Mouse (Mus musculus) ovary, postnatal 14 days (tissue): ENCODE data around the gene Zkscan7.
"Not testable (repeated sequence)": the region's sequence is repeated elsewhere in the genome, so short reads cannot be mapped to it uniquely, and the experiment has no call there.

Experiments used
- DNase-seq: peaks from one replicate; pipeline ENCODE4 v3.0.0; 2022; ENCODE audit warnings: low spot score

Gene Zkscan7

DNA sequence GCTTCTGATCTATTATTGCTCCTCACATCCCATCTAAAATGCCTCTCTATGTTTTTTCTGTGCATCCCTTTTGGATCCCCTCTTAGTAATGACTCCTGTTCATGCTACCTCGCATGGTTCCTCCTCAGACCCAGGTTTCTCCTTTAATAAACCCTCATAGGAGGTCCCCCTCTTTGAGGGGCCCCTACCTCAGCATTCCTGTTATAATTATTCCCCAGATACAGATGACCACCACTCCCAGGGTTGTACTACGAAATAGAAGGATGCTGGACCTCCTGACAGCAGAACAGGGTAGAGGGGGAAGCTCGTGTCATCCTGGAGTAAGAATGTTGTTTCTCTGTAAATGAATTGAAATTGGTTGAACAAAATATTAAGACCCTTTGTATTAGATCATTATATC, at the start of gene Zkscan7:
Gene Zkscan7, plus strand, starts transcription at position 301 of the 400 bp plus-strand sequence.
- DNase-seq, result no peak

DNA sequence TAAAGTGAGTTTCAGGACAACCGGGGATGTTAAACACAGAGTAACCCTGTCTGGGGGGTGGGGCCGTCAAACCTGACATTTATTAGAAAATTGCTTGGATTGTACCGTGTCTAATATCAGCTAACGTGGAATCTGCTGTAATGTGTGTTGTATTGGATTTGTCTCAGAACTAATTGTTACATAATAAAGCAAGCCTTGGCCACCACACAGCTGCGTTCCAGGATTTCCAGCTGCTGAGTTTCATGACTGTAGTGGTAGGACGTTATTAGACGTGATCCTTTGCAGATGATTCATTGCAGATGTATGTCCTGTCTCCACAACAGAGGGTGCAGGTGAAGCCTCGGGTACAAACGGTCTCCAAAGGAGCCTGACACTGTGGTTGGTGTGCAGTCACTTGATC, 49.4 kb upstream of the Zkscan7 start:
- DNase-seq, result no peak

DNA sequence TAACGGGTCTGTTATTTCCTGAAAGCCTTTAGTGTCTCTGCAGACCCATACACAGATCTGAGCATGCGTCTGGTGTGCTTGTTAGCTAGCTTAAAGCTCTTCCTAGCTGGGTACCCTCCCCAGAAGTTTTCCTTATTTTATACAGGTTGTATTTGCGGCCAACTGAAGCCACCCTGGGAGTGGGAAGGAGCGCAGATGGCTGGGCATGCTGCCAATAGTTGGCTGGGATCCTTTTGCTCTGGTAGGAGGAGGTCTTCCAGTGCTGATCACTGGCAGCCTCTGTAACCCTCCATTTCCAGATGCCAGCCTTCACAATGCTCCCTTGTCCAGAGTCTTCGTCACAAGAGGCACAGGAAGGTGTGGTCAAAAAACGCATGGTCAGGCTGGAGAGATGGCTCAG, 48.7 kb upstream of the Zkscan7 start:
- DNase-seq, result peak; percentile 22

DNA sequence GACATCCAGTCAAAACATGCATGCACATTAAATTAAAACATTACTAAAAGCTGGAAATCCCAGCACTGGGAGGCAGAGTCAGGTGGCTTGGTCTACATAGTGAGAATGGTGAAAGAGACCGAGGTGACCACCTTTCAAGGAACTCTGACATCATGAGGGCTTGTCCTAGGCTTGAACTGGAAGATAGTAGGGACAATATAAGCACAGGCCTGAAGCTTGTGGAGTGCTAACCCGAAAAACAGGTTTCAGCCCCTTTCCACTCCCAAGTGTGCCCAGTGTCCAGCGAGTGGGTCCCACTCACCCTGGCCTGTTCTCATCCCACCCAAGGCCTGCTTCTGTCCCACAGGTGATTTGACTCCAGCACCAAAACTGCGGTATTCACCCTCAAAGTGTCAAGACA, 48.3 kb upstream of the Zkscan7 start:
- DNase-seq, result no peak

DNA sequence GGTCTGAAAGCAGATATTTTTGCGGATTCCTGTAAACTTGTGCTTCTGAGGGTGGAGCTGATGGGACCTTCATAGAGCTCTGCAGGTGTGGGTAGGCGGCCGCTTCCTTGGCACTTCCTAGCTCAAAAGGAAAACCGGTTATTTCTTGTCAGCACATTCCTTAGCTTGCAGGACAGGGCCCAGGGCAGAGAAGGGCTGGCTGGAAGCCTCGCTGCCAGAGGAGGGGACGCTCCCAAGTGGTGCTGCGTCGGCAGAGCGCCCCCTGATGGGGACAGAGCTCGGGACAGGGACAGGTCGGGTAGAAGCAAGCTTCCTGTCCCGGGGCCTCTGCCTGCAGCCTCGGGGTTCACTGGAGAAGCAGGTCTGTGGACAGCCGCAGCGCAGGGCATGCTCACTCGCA, 47.8 kb upstream of the Zkscan7 start:
- DNase-seq, result peak; percentile 43

DNA sequence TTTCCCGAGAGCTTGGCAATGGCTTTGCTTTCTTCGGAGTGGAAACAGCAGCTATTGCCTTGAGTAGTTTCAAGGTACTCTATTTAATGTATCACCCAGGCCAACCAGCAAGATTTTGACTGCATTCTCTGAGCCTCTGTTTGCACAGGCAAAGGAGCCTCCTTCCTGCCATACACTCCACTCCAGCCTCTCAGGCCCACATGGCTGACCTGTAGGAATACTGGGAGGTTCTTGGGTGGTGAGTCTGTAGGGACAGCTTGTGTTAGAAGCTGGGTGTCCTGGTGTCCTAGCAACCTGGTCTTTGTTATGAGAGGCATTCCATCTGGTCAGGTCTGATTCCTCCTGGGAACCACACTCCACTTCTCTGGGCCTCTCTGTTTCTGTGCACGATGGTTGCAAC, 41.7 kb upstream of the Zkscan7 start, which contains the start of gene Gm35549:
Gene Gm35549, minus strand, starts transcription at position 276 of the 400 bp plus-strand sequence.
- DNase-seq, result no peak

DNA sequence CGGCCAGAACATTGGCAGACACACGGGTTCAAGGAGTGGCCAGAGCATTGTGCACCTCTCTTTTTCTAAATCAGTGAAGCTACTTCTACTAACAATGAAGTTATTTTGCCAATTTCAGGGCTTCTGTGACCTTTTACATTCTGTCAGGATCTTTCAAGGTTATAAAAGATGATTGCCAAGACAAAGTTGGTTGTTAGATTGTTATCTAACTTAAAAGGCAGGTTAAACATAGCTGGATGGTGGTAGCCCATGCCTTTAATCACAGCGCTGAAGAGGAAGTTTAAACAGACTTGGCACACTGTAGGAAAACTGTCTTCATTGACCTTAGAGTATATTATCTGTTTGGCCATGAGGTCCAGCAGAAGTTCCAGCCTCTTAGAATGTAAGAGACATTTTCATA, 39.9 kb upstream of the Zkscan7 start:
- DNase-seq, result no peak

DNA sequence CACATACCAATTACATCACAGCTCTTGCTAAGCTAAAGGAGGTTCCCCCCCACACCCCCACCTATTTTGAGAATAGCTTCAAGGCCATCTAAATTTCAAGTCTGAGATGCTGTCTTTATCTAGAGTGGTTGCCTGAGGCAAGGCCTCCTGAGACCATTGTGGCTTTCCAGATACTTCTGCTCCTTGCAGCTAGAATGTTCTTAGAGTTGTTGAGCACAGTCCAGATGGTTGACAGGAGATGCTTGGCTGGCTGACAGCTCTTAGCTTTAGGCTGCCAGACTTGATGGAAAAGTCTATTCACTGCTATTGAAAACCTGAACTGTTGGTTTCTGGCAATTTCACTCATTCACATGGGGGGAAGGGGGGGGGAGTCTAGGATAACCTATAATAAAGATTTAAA, 39.3 kb upstream of the Zkscan7 start:
- no peak for DNase-seq

DNA sequence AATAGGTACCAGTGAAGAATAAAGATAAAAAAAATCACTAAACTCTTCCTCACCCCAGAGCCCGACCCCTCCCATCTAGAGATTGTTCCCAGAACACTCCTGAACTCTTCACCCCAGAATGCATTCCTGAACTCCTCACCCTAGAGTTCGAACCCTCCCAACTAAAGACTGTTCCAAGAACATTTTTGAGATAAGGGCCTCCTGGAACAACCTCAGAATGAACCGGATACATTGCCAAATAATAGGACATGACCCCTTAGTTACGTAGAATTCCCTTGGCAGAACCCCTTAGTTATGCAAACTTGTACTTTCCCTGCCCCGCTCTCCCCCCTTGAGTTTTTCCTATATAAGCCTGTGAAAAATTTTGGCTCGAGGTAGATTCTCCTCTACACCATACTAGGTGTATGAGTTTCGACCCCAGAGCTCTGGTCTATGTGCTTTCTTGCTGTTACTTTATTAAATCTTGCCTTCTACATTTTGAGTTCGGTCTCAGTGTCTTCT, 37.6 kb upstream of the Zkscan7 start:
- not testable (repeated sequence) for DNase-seq

DNA sequence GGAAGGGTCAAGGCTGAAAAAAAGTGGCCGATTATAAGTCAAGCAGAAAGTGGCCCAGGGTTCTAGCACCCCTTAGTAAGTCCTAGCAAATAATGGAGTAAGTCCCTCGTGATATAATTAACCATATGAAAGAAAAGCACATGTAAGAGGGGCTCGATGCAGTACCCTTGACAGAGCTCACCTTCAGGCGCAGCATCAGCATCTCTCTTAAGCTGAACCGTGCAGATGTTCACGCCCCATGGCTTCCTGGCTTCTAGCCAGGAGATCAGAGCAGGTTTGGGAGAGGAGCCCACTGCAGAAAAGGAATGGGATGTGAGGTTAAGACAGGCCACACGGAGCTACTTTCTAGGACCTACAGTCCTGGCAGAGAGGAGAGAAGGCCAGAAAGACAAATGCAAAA, 31.0 kb upstream of the Zkscan7 start:
- DNase-seq, result no peak

DNA sequence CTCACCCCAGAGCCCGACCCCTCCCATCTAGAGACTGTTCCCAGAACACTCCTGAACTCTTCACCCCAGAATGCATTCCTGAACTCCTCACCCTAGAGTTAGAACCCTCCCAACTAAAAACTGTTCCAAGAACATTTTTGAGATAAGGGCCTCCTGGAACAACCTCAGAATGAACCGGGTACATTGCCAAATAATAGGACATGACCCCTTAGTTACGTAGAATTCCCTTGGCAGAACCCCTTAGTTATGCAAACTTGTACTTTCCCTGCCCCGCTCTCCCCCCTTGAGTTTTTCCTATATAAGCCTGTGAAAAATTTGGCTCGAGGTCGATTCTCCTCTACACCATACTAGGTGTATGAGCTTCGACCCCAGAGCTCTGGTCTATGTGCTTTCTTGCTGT, 30.3 kb upstream of the Zkscan7 start:
- DNase-seq, result not testable (repeated sequence)

DNA sequence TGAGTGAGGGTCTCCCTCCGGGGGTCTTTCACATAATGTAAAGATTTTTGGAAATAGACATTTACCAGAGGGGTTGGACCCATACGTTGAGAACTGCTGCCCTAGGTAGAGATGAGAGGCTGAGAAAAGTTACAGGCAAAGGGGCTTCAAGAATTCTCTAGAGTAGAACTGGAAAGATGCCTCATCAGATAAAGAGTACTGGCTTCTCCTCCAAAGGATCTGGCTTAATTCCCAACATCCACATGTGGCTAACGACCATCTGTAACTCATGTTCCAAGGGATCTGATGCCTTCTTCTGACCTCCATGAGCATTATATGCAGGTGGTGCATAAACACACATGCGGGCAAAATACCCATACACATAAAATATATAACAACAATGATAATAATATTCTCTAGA, 29.9 kb upstream of the Zkscan7 start:
- no peak for DNase-seq

DNA sequence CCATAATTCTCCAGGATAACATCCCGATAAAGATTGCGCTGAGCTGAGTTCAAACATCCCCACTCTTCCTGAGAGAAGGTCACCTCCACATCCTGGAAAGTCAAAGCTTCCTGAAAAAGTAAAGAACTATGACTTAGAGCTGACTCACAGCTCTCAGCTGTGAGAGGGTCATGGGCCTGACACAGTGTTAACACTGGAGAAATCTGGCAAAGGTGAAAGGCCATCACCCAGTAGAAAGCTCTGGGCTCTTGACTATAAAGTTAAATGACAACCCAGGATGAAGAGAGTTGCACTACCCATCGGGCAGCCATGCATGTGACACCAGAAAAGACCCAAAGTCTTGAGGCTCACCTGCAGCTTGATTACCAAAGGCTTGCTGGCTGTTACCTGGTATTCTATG, 28.8 kb upstream of the Zkscan7 start:
- no peak for DNase-seq

DNA sequence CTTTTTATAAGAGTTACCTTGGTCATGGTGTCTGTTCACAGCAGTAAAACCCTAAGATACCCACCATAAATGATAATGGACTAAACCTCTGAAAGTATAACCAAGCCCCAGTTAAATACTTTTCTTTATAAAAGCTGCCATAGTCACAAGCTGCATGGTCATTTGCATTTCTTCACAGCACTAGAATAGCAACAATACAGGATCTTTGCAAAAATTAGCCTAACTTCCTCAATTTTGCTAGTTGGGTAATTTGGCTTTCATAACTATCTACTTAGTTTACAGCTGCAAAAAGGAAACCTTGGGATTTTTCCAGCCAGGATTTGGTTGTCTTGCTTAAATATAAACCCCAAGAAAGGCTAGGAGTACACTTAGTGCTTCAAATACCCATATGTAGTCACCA, 24.7 kb upstream of the Zkscan7 start:
- DNase-seq, result no peak

DNA sequence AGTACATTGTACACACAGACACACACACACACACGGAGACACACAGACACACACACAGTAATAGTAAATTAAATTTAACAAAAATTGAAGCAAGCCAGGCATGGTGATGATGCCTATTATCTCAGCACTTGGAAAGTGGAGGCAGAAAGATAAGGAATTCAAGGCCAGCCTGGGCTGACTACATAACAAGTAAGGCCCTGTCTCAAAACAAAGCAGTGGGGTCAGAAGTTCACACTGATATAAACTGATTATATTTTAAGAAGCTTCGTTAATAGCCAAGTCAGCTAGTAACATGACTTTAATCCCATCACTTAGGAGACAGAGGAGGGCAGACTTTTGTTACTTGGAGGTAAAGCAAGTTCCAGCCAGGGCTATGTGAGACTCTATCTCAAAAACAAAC, 21.8 kb upstream of the Zkscan7 start:
- no peak for DNase-seq

DNA sequence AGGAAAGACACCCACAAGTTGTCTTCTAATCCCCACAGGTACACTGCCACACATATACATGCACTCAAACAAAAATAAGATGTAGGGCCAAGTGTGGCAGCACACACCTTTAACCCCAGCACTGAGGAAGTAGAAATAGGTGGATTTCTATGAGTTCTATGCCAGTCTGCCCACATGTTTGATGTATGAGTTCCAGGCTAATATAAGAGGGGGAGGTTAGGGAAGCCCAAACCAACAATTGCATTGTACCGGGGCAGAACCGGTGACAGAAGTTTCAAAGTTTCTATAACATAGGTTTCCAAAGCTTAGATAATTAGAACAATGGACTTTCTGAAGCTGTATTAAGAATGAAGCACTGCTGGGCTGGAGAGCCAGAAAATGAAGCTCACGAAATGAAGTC, 20.6 kb upstream of the Zkscan7 start:
- DNase-seq, result no peak

DNA sequence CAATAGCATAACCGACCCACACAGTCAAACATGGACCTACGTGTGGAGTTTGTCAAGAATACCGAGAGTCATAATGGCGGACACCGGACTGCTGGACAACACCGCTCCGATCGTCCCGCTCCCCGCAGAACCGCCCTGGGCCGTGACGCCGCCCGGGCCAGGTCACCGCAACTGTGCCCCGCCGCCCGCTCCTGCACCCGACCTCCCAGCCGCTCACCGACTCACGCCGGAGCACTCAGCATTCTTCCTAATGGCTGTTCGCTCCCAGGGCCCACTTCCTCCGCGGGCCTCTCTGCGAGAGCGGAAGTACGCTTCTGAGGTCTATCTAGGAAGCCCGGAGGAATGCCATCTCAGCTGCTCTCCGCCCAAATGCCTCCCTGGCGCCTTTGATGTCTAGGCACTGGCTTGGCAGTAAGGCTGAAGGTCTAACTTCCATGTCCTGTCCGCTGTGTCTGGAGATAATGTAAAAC, 19.8 kb upstream of the Zkscan7 start, which contains the start of gene Zfp445:
Gene Zfp445, minus strand, starts transcription at position 310 of the 470 bp plus-strand sequence.
- DNase-seq, result peak; percentile 62

DNA sequence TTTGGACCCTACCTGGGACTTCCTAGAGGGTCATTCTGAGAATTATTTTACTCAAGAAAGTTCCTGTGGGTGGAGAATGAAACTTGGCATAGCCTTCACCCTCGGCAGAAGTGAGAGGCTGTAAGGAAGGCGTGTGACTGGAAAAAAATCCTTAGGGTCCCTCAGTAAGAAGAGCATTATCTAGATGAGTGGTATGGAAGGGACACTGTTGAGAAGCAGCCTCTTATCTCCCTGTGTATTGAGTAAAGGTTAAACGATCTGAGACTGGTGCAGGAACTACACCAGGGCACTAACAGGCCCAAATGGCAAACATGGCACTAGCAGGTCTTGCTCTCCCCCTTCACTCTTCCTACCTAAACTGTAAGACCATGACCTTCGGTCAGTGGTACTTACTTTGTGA, 19.3 kb upstream of the Zkscan7 start:
- DNase-seq, result no peak

DNA sequence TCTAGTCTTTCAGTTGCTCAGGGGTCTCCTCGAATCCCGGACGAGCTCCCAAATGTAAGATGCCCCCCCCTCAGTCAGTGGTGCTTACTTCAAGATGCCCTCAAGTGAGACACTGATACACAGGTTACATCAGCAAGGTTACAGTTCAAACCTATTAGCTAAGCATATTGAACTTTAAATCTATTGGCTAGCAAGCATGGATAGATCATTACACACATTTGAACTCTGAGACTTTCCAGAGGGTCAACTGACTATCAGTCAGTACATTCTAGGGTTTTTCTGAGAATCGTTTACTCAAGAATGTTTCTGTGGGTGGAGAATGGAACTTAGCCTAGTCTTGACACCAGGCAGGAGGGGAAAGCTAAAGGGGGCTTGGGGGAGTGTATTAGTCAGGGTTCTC, 12.9 kb upstream of the Zkscan7 start:
- no peak for DNase-seq

DNA sequence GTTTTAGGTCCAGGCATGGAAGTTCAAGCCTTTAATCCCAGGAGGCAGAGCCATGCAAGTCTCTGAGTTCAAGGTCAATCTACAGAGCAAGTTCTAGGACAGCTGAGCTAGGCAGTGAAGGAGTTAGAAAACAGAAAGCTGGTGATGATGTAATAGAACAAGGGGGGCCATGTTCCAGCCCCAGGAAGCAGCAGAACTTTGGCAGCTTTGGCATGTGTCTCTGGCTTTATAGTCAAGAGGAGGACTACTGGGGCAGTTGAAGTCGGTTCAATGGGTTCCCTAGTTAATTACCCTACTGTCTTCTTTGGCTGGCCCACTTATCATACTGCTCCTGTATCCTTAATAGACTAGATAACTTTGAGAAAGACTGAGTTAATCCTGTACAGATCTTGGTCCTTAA, 10.8 kb upstream of the Zkscan7 start:
- DNase-seq, result no peak

DNA sequence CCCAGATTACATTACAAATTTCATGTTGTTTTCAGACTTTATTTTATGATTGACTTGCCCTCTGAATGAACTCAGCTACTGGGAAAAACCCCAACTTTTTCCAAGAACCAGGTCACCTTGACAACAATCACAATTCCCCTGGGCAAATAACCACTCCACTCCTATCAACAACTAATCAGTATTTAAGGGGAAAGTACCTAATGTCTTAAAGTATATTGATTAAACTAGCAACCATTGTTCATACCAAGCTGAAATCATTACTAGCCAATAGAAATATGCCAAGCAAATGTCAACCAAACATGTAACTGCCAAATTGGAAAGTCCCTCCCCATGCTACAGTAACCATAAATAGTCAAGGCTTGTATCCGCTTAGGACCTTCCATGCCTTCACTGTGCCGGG, 10.3 kb upstream of the Zkscan7 start:
- DNase-seq, result no peak

DNA sequence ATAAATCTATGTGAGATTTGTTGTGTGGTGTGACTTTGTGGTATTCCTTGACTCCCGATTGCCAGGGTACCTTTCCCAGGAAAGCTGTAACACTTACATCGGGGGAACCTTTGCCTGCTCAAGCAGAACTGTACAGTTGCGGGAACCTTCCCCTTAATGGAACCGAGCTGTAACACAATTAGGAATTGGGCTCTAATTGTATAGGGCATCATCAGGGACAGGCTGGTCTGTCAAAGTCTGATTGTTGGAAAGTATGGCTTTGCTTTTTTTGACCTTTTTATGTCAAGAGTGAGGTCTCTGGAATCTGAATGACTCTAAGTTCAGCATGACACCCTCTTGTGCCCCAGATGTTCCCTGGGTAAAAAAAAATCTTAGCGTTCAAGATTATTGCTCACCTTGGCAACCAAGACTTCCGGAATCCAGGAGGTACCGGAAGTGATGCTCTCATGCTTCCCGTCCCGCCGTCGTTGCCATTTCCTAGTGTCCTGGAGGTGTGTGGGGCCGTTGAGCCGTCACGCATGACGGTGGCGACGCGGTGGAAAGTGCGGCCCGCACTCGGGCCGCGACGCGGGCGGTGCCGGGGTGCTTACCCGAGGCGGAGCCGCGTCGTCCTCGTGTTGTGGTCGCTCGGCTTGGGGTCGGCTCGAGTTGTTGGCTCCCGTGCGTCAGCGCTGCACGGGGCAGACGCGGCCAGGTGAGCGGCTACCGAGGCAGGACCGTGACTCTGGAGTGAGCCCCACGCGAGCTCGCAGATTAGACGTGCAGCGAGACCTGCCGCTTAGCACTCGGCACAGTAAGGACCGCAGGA, 1.1 kb downstream of the Zkscan7 start:
- DNase-seq, result peak; percentile 51

DNA sequence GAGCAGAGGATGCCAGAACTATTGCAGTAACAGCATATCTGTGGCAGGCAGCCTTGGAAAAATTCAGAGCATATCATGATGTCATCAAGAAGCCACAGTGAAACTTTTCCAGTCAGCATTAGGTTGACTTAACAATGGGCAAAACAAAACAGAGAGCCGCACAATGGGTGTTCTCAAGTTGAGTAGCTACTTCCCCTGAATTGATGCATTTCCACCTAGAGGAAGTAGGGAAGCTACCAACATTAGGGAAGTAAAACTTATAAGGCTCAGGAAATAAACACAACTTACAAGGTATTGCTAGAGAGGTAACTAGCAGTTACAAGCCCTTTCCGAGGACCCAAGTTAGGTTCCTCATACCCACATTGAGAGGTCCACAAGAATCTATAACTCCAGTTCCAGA, 15.6 kb downstream of the Zkscan7 start:
- DNase-seq, result no peak
